Mouse (Mus musculus): ENCODE data around the gene Kazn. TPM values are rescaled to one million over a fixed set of nuclear protein-coding genes. Genes with fewer than 3 reads are reported as not detected.

Gene Kazn
- total and polyA plus RNA-seq, 3 experiments = 1.3 to 9.7 (median 4.2) TPM

DNA sequence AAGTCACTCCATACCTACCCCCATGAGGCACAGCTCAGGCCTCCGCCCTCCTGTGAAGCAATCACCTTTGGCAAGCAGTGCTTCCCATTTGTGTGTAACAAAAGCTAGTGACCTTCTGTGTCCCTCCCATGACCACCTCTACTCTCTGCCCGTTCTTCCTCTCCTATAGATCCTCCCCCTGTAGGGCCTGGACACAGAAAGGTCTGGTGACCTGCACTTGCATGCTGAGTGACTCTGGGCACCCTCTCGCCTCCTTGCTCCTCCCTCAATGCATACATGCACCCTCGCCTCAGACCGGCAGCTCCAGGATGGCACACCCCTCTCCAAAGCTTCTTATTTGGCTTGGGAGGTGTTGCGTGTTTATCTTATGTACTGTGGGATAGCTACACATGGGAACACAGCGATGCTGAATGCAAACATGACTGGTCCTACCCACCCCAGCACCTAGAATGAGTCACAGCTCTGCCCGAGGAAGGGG lies 176.1 kb downstream of the Kazn start:
- Histone ChIP-seq H3K79me2 (replicated peaks; ENCODE audit: control insufficient read depth, extremely low read depth, insufficient read depth, poor library complexity, severe bottlenecking) (no peaks in the 10 kb centered on the region), H3K27me3 (replicated peaks) (no peaks in the 10 kb centered on the region), H3K9me3 (replicated peaks; ENCODE audit: low read length) (no peaks in the 10 kb centered on the region), H3K4me1 (ENCODE audit: control insufficient read depth in 1 of 2, insufficient read depth in 2 of 2) (peaks cover 0 to 22% of the 10 kb centered on the region in 2 experiments; a peak in 2 of 4 replicates), H3K27ac (ENCODE audit: insufficient read depth, low read depth) (no peak overlapping the region), H3K4me3 (replicated peaks in 1 of 3; ENCODE audit: low read depth in 2 of 3, low read length in 2 of 3, poor library complexity in 1 of 3) (no peak overlapping the region), H3K9ac (ENCODE audit: insufficient read depth, low read depth) (no peak overlapping the region), H3K4me2 (ENCODE audit: insufficient read depth, low read depth, poor library complexity, severe bottlenecking) (no peak overlapping the region), H3K36me3 (replicated peaks in 1 of 2; ENCODE audit: control insufficient read depth in 1 of 2, insufficient read depth in 1 of 2, low read length in 1 of 2) (peaks cover 0 to 2% of the 10 kb centered on the region in 2 experiments)
- TF ChIP-seq MXI1 (IDR thresholded peaks at IDR 0.05; ENCODE audit: low read depth, low read length) (no peak), BHLHE40 (IDR thresholded peaks at IDR 0.05; ENCODE audit: low read depth, low read length) (no peak), CHD1 (IDR thresholded peaks at IDR 0.05; ENCODE audit: low read depth, low read length) (no peak)
- DNase-seq (ENCODE audit: extremely low read depth) = no peak
- in situ Hi-C loops (cut with MboI; ENCODE audit: low pct_ligation_motif_present, low pct_unique_long_range_greater_than_20kb, low sequenced_read_pairs) (no loop called here), dilution Hi-C loops (cut with MboI; ENCODE audit: extremely low pct_ligation_motif_present, extremely low pct_unique_long_range_greater_than_20kb, low sequenced_read_pairs) (no loop called here)

DNA sequence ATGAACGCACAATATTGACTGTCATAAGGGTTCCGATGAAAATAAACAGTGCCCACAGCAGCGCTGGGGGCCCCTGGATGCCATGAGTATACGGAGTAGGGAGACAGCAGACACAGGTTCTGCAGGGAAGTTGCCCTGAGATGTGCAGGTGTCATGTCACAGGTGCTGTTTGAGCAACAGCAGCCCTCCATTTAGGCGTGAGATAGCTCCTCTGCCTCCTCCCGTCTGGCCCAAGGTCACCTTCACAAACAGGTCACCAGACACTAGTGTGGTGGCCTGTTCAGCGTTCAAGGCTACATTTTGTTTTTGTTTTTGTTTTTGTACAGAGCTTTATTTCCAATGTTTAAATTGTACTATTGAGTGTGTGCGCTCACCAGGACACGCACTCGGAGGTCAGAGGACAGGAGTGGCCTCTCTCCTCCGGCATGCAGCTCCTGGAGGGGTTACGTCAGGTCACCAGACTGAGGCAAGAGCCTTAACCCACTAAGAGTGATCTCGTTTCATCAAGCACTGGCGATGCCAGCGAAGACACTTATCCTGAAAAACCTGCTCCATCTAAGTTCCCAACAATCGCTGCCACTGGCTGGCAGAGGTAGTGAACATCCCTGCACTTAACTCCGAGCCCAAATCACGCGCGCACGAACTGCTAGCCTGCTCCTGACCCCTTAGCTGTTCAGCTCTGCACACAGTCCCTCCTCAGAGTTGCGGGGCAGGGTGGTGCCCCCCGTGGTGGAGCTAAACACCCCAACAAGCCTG lies 177.5 kb downstream of the Kazn start:
- no peak for DNase-seq (ENCODE audit: extremely low read depth)
- Histone ChIP-seq H3K9me3 (replicated peaks; ENCODE audit: low read length) (no peaks in the 10 kb centered on the region), H3K4me2 (ENCODE audit: insufficient read depth, low read depth, poor library complexity, severe bottlenecking) (no peak overlapping the region), H3K4me3 (replicated peaks in 1 of 3; ENCODE audit: low read depth in 2 of 3, low read length in 2 of 3, poor library complexity in 1 of 3) (no peak overlapping the region), H3K4me1 (ENCODE audit: control insufficient read depth in 1 of 2, insufficient read depth in 2 of 2) (peaks cover 0 to 14% of the 10 kb centered on the region in 2 experiments; a peak in 2 of 4 replicates), H3K79me2 (replicated peaks; ENCODE audit: control insufficient read depth, extremely low read depth, insufficient read depth, poor library complexity, severe bottlenecking) (no peaks in the 10 kb centered on the region), H3K27me3 (replicated peaks) (no peaks in the 10 kb centered on the region), H3K9ac (ENCODE audit: insufficient read depth, low read depth) (no peak overlapping the region), H3K36me3 (replicated peaks in 1 of 2; ENCODE audit: control insufficient read depth in 1 of 2, insufficient read depth in 1 of 2, low read length in 1 of 2) (peaks cover 0 to 2% of the 10 kb centered on the region in 2 experiments), H3K27ac (ENCODE audit: insufficient read depth, low read depth) (no peak overlapping the region)
- TF ChIP-seq ZKSCAN1 (IDR thresholded peaks at IDR 0.05; ENCODE audit: borderline replicate concordance, low read depth, low read length) (no peak), ZC3H11A (IDR thresholded peaks at IDR 0.05; ENCODE audit: low read depth, low read length) (no peak), SMC3 (IDR thresholded peaks at IDR 0.05; ENCODE audit: low read depth, low read length) (no peak), EP300 (IDR thresholded peaks at IDR 0.05; ENCODE audit: low read length) (no peak), JUN (IDR thresholded peaks at IDR 0.05; ENCODE audit: insufficient read depth, low read depth, low read length) (no peak), ZNF384 (IDR thresholded peaks at IDR 0.05; ENCODE audit: low read depth, low read length) (no peak), JUND (conservative IDR thresholded peaks at IDR 0.05; ENCODE audit: low read depth, low read length) (no peak), POLR2AphosphoS2 (IDR thresholded peaks at IDR 0.05; ENCODE audit: low read depth, low read length) (no peak), USF2 (conservative IDR thresholded peaks at IDR 0.05; ENCODE audit: low read depth, low read length) (no peak), HCFC1 (IDR thresholded peaks at IDR 0.05; ENCODE audit: low read depth, low read length) (no peak), NELFE (IDR thresholded peaks at IDR 0.05; ENCODE audit: low read depth, low read length) (no peak), KAT2A (IDR thresholded peaks at IDR 0.05; ENCODE audit: insufficient replicate concordance, low read length) (no peak), PAX5 (IDR thresholded peaks at IDR 0.05; ENCODE audit: low read length) (no peak), MEF2A (IDR thresholded peaks at IDR 0.05; ENCODE audit: borderline replicate concordance, low read depth, low read length) (no peak)
- dilution Hi-C loops (cut with MboI; ENCODE audit: extremely low pct_ligation_motif_present, extremely low pct_unique_long_range_greater_than_20kb, low sequenced_read_pairs) = no loop called here
- in situ Hi-C loops (cut with MboI; ENCODE audit: low pct_ligation_motif_present, low pct_unique_long_range_greater_than_20kb, low sequenced_read_pairs) = no loop called here

All from CH12.LX (cell line).